Mouse (Mus musculus) layer of hippocampus, adult 11-12 months (tissue): Measurements from ENCODE around the gene Cyba.
A peak's percentile ranks its signal among the peaks of the same experiment; 100 is the strongest.

Experiments
- DNase-seq: peaks from one replicate; pipeline ENCODE4 v3.0.0; 2022; ENCODE audit warnings: low spot score

Gene Cyba

DNA sequence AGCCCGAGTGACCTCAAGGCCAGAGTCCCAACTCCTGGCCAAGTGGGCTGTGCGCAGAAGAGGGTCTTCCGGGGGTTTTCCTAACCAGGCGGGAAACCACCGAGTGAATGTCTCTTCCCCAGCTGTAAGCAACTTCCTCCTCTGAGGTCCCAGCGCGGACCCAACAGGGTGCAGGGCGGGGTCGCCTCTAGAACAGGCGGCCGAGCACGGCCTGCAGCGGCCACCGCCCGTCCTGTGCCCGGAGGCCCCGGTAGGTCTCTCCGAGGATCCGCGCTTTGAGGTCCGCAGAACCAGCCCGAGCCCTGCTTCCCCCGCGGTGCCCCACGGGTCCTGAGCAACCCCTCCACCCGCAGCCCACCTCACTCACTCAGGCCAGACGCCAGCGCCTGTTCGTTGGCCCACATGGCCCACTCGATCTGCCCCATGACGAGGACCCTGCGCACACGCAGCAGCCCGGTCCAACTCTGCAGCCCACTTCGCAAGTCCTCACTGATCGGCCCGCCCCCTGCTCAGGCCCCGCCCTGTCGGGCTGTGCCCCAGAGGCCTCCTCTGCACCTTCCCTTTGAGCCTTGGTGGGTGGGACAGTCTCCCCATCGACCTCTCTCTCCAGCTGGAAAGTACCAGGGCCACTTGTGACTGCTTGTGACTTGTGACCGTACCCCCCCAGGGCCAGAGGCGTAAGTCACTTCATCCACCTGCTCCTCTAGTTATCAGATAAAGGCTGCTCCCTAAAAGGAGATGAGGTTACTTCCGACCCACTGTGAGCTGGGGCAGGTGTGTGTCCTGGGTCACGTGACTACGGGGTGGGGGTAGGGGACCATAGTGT lies at the start of gene Cyba:
TSS of gene Cyba (minus strand) at position 488 of the 826 bp plus-strand sequence.
- DNase-seq = no peak

DNA sequence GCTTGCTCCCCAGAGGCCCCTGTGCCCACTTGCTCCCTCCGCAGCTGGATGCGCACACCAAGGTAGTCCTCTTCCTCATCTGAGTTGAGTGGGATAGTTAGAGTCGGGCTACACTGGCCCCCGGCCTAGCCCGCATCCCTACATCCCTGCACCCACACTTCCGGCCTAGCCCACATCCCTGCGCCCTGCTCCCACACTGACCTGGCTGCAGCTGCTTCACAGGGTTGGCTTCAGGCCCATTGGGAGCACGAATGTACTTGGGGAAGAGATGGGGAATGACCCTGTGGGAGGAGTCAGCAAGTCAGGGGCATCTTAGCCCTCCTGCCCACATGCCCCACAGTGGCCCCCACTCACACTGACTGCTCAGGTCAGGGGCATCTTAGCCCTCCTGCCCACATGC lies 49.7 kb upstream of the Cyba start:
- DNase-seq = no peak

DNA sequence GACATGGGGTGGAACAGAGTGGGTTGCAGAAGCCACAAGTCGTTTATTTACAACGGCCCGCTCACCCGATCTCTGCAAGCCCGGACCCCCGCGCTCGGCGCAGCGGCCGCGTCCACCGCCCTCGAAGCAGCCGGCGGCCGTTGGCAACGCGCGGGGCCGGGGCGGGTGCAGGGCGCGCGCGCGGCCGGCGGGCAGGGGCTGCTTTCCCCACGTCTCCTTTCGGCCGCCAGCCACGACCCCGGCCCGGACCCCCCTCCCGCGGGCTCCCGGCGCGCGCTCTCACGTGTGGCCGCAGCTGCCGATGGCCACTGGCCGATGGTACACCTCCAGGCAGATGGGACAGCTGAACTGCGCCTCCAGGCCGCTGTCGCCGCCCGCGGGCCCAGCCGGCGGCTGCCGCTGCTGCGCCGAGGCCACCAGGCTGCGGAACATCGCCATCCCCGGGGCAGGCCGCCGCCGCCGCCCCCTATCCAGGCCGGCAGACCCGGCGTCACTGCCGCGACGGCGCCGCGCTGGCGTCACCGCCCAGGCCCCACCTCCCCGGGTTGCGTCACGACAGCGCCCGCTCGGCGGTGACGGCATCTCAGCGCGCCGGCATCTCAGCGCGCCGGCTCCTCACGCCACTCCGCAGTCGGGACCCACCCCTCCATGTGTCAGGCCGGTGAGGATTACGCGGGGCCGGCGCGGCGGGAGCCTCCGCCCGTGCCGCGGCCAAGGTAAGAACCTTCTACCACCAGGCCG lies 43.0 kb upstream of the Cyba start, which contains the start of the genes Rnf166 and Ctu2:
TSS of gene Rnf166 (minus strand) at position 485 of the 741 bp plus-strand sequence.
TSS of gene Ctu2 (plus strand) at position 564 of the 741 bp plus-strand sequence.
- peak; percentile 90 for DNase-seq

DNA sequence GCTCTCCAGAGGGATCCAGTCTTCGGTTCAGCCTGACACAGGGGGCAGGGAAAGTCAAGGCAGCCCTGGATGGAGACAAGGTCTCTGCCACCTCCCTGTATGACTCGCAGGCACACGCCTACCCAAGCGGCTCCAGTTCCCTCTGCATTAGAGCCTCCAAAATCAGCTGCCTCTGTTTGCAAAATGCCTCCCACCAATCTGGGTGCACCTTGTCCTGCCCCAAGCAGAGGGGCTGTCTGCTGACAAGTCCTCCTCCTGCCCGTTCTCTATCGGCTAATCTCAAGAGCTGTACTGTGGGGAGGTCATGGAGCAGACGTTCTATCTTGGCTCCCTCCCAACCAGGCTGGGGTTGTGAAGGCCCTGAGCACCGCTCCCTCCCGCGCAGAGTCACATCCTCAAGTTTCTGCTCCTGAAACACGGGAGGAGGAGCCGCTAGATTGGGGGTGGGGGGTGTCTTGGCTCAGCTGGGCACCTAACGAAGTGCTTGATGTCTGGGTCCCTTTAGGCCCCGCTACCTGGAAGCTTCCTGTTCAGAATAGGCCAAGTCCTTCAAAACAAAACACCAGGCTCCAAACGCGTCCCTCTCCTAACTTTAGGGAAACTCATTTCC lies 42.3 kb upstream of the Cyba start:
- no peak for DNase-seq

DNA sequence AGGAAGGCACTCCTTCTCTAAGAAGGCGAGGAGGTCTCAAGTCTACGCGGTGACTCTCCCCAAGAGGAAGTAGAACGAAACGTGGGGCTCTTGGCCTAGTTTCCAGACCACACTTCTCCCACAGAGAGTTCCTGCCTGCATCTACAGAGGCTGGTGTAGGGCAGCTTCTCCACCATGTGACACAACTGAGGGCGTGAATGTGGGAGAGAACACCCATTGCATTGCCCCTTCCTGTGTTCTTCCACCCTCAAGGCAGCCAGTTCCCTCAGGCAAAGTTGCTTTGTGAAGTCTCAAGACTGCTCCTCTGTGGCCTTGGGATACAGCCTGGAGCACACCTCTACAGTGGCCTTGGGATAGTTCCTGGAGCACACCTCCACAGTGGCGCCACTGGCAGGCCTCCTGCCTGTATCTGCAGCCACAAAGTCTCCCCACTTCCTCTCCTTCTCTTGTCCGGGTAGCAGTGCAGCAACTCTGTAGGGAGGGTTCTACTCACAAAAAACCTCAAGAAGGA lies 41.2 kb upstream of the Cyba start:
- DNase-seq = no peak

DNA sequence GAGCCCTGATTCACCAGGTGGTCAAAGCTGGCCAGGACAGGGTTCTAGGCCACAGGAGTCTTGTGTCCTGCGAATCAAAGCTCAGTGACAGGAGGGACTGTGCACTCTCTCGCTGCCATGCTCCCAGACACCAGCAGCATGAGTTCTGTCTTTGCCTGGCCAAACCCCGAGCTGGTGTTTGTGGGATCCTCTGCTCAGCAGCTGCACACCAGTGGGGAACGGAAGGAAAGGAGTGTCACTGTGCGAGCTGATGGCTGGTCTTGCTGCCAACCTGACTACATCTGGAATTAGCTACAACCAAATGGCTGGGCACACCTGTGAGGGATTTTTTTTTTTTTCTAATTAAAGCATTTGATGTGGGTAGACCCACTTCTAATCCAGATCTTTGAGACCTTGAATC lies 38.0 kb upstream of the Cyba start:
- no peak for DNase-seq

DNA sequence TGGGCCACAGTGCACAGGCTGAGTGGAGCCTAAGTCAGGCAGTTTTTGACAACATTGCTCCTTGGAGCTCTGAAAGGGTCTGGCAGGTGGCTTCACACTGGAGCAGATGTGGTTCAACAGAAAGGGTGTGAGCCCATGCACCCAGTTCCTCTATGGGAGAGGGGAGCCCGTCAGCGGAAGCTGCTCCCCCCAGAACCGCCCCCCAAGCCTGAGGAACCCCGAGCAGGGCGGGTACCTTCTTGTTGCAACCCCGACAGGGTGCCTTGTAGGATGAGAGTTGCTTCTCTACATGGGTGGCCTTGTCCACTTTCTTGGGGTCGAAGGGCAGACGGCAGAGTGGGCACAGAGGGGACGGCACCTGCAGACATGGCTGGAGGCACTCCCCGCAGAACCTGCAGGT lies 37.2 kb upstream of the Cyba start:
- no peak for DNase-seq

DNA sequence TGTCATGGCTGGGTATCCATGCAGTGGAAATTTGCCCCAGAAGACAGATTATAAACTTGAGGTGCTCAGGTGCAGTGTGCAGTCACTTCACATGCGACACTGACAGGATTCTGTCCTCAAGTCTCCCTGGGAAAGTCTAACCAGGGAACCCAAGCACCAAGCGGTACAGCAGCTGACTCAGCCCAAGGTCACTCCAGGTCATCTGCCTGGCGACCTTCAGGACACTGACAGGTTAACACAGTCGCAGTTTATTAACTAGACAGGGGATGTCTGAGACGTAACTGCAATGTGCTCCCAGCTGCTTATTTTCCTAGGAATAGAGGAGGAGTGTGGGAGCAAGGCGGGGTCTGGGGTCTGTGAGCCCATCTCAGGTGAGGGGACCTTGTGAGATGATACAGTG lies 36.7 kb upstream of the Cyba start:
- DNase-seq = no peak

DNA sequence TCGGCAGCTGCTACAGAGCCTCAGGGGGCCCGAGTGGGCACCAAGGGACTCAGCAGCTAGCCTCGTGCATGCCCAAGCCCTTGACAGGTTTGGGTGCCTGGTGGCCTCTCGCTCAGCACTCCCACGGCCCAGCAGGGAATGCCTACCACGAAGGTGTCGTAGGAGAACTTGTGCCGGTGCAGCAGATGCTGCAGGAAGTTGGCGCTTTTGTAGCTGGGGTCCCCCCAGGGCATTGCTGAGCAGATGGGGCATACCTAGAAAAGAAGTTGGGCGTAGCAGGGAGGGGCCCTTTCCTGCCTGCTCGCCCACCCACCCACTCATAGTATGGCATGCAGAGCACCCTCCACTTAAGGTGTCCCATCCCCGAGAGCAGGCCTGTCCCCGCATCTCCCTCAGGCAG lies 35.1 kb upstream of the Cyba start:
- DNase-seq = no peak

DNA sequence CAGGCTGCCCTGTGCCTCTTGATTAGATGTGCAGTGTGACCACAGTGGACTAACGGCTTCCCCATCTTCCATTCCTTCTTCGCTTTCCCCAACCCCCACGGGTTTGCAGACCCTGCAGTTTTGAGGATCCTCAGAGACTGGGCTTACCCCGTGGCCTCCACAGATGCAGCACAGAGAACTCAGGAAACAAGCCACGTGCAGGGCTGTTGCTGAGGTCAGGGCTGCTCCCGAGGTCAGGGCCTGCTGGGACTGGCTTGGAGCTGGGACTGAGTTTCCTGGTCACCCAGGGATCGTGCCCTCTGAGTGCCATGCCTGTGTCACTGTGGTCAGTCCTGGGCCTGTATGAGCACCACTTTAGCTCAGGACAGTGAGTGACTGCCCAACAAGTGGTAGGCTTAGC lies 32.3 kb upstream of the Cyba start:
- no peak for DNase-seq

DNA sequence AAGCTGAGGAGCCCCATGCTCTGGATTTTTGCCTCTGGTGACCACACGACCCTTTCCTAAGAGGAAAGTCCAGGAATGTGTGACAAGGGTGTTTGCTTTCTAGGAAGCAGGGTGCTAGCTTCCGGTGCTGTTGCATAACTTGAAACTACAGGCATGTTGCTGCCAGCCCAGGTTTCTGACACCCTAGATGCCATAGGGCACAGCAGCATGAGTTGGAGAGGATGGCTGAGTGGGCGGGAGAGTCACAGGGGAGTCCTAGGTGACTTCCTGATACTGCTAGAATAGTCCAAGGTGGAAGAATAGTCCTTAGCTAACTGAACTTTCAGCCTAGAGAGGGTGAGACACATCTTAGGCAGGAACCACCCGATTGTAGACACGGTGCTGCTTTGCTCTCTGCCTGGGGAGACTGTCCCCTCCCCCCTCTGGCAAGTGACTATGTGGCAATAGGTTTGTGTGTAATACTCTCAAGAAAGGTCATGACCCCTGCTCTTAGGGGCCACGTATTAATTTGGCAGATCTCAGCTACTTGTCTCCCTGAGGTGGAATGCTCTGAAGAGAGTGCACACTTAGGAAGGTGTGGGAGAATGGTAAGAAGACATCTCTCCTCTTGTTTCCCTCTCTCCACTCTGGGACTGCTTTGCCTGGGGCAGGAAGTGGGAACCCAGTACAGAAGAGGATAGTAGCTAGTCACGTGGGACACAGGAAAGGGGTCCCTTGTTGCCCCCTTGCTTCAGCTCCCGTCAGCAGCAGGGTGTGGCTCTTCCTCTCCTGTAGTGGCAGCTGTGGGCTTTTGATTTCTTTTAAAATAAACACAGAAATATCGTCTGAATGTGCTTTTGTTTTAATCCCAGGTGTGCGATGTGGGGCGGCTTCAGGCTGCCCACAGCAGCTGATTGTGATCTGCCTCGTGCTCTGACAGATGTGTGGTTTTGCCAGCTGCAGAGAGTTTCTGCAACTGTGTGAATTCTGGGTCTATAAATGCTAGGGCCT lies 31.2 kb upstream of the Cyba start:
- no peak for DNase-seq

DNA sequence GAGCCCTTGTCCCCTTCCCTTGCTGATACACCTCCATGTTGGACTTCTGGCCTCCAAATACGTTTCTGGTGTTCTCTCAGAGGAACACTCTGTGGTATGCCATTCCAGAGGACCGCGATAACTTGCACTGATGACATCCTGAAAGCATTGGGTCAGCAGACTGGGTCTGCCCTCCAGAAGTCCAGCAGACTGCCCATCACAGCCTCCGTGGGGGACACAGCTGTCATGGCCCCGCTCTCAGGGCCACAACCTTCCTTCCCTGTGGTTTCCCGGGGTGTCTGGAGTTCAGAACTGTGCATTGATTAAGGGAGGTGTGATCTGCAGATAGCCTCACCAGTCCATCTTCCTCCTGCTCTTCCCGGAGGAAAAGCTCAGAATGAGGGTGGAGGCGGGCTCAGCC lies 29.8 kb upstream of the Cyba start:
- no peak for DNase-seq

DNA sequence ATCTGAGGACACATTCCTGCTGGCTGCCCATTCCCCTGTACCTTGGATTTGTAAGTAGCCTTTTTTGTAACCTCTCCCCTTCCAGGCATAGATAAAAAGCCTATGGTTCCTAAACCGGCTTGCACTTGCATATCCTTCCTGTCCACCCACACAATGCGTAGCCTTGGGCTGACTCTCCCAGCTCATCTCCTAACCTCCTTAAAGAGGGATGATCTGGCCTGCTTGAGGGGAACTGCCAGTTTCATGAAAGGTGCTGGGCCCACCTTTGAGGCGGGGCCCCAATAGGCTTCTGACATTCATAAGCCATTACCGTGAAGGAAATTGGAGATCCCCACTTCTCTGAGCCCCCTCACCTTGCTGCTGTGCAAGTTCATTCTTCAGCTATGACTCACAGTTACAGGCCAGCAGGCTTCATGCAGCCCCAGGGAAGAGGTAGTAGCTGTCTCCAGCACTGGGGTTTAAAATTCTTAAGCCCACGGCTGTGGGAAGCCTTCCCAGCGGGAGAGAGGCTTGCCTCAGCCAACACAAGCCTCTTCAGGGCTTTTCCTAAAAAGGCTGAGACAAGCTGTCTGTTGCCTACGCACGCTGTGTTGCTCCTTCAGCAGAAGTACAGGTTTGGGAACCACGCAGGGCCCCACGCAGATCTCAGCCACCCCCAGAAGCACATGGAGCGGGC lies 28.9 kb upstream of the Cyba start:
- peak; percentile 44 for DNase-seq

DNA sequence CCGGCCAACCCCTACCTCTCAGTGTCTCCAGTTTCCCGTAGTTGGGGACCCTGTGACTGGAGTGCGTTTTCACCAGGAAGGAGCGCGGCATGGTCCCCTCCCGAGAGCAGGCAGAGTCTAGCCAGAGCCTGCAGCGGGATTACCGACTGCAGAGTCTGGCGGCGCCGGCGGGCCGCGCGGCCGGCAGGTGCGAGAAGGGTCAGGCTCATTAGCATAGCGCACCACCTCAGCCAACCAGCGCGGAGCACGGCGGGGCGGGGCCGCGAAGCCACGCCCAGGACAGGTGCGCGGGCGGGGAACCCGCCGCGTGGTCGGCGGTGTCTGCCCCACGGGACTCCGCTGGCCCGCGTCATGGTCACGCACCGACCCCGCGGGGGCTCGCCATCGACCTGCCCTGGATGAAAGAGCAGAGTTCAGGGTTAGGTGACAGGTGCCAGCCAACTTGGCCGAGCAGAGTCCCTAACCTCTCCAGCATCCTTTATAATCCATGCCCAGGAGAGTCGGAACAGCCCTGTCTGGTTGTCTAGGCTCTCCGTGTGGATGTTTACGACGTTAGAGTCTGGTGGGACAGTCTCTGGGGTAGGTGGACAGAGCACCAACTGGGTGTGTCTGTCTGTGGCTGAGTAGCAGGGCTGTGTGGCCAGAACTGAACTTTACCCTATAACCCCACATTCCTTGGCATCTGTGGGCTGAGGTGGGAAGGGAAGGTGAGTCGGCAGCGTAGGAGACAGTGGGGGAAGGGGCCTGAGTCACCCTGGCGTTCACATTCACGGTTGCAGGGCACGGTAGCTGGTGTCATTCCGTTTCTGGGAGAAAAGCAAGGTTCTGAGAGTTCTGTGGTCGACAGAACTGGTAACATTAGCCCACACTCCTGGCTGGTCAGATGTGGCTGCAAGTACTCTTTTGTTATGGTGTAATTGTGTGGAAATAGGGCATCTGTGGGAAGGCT lies 28.1 kb upstream of the Cyba start, which contains the start of gene Snai3:
TSS of gene Snai3 (minus strand) at position 210 of the 949 bp plus-strand sequence.
- DNase-seq = no peak

DNA sequence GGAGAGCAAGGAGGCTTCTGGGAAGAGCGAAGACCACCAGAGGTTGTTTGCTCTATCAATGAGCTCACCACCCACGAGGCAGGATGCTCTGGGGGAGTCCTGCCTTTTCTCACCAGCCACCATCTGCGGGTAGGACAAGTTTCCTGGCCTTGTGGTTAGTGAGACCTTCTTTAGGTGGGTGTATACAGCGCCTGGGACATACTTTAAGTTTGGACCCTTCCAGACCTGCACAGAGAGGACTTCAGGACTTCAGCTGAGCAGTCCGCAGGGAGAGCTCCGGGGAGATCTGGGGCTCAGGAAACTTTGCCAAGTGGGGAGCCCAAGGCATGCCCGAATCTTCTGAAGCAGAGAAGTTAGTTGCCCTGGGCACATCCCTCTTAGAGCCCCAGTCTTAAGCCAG lies 27.3 kb upstream of the Cyba start:
- no peak for DNase-seq

DNA sequence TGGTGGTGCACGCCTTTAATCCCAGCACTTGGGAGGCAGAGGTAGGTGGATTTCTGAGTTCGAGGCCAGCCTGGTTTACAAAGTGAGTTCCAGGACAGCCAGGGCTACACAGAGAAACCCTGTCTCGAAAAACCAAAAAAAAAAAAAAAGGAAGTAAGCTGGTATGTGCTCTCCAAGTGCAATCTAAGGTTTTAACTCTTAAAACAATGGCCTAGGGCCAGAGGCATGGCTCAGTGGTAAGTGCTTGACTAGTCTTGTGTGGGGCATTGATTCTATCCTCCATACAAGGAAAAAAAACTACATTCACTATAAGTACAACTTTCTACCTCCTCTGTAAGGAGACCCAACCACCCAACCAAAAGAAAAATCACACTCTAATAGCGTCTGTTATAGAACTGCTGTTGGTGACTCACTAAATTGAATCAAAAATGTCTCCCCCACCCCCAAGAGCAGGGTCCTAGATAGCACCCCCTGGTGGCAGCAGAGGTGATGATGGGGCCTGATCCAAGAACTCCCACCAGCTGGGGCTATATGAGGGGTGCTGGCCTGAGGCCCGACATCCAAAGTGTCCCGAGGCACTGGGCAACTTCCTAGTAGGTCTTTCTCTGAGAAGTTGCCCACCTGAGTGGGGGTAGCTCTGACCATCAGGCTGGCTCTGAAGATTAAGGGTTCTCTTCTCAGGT lies 26.6 kb upstream of the Cyba start:
- no peak for DNase-seq

DNA sequence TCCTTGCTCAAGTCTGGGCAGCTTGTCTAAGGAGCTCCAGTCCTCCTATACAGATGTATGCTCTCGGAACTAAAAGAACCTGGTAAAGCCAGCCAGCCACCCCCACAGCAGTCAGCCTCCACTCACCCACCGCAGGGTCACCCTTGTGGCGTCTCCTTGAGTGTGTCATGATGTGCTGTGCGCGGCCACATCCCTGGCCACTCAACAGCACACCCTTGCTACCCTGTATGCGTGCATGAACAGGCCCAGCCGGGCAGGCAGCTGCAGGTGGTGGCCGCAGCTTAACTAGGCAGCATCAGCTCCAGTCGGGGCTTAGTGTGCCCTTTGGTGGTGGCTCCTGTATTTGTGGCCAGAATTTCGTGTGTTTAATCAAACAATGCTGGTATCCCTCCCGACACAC lies 24.4 kb upstream of the Cyba start:
- no peak for DNase-seq

DNA sequence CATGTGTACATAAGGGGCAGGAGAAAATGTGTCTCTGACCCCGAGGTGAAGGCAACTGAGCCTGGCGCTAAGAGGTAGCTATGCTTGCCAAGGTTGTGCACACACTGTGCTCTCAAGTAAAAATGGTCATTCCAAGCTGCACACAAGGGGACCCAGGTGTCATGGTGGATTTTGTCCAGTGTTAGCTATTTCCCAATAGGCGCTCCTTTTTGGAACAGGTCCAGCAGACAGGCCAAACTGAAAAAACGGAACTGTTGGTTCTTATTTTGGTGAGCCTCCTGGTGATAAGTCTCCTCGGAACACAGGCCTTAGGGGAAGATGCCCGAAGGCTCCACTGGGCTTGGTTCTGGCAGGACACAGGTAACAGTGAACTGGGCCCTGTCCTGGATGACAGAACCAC lies 21.7 kb upstream of the Cyba start:
- no peak for DNase-seq

DNA sequence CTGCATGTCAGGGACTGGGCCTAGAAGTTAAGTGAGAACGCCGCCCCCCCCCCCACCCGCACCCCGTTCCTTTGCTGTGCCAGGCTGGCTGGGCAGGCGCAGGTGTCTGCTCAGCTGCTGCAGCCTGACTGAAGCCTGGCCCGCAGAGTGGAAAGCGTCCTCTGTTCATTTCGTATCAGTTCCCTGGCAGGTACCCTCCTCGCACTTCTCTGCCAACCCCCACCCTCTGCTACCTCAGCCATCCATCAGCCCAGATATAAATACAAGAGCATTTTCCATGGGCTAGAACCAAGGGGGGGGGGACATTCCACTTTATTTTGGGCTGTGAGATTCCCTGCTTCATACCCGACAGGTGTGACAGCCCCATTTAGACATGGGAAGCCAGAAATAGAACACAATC lies 19.4 kb upstream of the Cyba start:
- DNase-seq = no peak
